Mouse (Mus musculus): Measurements from ENCODE around the gene Fbxw8. TPM values are rescaled to one million over a fixed set of nuclear protein-coding genes. Genes with fewer than 3 reads are reported as not detected.

Fbxw8 gene
- total RNA-seq (2015) (12.4 and 13.6 TPM in 2 replicates), total RNA-seq (2017) (20.1 and 24.5 TPM in 2 replicates)

DNA sequence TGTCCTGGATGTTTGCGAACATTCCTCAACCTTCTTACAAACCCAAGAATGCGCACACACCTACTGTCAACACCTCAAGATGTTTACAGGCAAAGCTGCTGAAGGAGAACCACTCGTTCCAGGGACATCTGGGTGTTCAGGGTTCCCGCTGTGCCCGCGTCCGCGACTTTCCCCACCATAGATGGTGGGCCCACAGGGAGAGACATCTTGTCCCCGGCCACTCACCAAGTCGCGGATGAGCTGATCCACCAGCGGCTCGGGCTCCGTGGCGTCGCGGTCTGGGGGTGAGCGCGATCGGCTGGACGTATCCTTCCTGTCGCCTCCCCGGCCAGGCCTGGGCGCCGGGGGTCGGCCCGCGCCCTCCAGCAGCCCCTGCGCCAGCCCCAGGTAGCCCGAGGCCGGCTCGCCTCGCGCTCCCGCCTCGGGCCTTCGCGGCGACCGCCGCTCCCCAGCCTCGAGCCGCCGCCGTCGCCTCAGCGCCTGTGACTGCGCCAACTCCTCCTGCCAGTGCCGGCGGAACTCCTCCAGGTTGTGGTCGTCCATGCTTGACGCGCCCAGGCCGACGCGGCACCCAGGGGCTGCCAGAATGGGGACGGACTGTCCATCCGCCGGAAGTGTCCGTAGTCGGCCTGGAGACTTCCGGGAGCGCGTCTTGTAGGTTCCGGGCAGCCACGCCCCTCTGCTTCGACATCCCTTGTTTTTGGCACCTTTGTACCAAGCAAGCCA, at the start of gene Fbxw8:
TSS of gene Fbxw8 (minus strand) at position 626 of the 726 bp plus-strand sequence.
- ATAC-seq (replicated peaks; ENCODE audit: poor library complexity) = peak; percentile 99

DNA sequence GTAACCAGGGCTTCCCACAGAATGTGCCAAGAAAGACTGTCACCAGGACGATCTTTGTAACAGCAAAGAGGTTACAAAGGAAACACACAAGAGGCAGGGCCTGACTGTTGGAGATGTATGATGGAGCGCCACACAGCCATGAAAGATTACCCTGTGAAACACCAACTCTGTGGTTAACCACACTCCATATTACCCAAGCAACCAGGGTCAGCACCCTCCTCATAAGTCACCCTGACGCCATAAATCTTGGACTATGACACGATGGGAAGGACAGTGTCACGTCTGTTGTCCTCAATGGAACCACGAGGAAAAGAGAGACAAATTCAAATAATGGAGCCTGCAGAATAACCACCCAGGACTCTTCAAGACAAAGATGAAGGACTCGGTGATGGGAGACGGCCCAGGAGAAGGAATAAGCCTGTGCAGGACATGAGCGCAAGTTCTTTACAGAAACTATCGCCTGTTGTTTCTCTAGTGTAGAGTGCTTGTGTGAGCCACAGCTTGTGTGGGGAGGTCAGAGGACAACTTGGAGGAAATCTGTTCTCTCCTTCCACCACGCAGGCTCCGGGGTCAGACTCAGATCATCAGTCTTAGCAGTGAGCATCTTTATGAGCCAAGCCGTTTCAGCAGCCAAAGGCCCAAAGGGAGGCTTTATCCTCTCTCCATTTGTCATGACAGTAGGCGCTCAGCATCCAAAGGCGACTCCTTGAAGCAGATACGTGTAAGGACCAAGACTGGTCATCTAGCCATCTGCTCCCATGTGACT, 49.6 kb upstream of the Fbxw8 start:
- ATAC-seq (replicated peaks; ENCODE audit: poor library complexity) = peak; percentile 89

- ATAC-seq (replicated peaks; ENCODE audit: poor library complexity) = no peak
Measured at GRCm38 (mm10) chr5:118199670-118200069, 44.4 kb upstream of the Fbxw8 start.

GRCm38 (mm10) chr5:118197421-118197820, 42.2 kb upstream of the Fbxw8 start:
- no peak for ATAC-seq (replicated peaks; ENCODE audit: poor library complexity)

DNA sequence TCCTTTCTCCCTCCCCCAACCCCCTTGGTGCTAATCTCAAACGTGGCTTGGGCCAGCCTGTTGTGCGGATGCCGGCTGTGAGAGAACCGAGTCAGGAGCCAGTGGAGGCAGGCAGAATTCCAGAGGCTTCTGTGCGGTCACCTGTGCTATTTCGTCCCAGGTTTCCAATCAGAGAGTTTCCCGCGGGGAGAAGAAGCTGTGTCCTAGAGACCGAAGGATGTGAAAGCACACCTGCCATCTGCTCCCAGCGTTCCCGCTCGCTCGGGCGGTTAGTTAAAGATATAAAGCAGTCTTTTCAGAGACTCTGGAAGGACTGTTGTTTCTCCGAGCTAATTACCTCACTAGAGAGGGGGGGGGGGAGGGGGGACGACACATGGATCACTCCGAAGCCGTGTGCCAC, 37.0 kb upstream of the Fbxw8 start:
- no peak for ATAC-seq (replicated peaks; ENCODE audit: poor library complexity)

- ATAC-seq (replicated peaks; ENCODE audit: poor library complexity) = no peak
Measured at GRCm38 (mm10) chr5:118190491-118190890, 35.2 kb upstream of the Fbxw8 start.

GRCm38 (mm10) chr5:118188356-118188755, 33.1 kb upstream of the Fbxw8 start:
- no peak for ATAC-seq (replicated peaks; ENCODE audit: poor library complexity)

GRCm38 (mm10) chr5:118186903-118187633, 31.8 kb upstream of the Fbxw8 start:
- no peak for ATAC-seq (replicated peaks; ENCODE audit: poor library complexity)

- ATAC-seq (replicated peaks; ENCODE audit: poor library complexity) = no peak
Measured at GRCm38 (mm10) chr5:118177640-118178039, 22.4 kb upstream of the Fbxw8 start.

DNA sequence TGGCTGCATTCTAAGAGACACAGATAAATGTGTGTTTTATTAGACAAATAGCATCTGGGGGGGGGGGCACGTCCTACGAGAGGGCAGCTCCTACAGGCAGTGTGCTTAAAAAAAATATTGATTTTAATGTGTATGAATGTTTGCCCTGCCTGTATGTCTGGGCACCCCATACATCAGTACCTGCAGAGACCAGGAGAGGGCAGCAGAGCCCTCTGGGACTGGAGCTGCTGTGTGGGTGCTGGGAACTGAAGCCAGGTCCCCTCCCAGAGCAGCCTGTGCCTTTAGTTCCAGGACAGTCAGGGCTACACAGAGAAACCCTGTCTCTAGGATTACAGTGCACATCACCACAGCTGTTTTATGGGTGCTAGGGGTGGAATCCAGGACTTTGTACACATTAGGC, 19.9 kb upstream of the Fbxw8 start:
- ATAC-seq (replicated peaks; ENCODE audit: poor library complexity) = 0 out of 2 replicates have a peak, but pooled peaks have one; percentile 36

GRCm38 (mm10) chr5:118174310-118175009, 19.2 kb upstream of the Fbxw8 start:
- no peak for ATAC-seq (replicated peaks; ENCODE audit: poor library complexity)

- peak; percentile 9; the same call in 1 of the 2 replicates for ATAC-seq (replicated peaks; ENCODE audit: poor library complexity)
Measured at GRCm38 (mm10) chr5:118172078-118172723, 16.9 kb upstream of the Fbxw8 start.

GRCm38 (mm10) chr5:118171665-118172064, 16.4 kb upstream of the Fbxw8 start:
- no peak for ATAC-seq (replicated peaks; ENCODE audit: poor library complexity)

DNA sequence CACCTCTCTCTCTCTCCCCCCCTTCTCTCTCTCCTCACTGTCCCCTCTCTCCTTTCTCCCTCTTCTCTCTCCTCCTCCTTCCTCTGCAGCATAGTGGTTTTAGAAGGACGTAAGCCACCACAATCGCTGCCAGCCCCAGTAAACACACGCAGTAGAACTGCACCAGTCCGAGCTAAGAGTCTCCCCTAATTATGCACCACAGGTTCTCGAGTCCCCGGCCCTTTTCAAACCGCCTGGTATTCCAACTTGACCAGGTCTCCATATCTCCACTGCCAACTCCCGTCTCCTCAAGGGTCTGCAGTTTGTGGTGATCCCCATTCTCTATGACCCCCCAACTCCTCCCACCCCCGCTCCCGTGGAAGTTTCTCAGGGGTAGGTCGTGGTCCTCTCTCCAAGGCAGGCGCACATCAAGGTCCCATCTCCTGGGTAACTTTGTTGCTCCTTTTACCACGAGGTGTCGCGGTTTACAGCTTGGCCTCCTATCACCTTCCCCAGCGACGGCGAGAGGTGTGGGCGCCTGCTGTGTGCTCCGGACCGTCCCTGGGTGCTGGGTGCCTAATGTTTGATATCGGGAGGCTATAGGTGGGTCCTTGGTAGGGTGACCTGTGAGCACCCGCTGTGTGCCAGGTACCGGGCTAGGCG, 15.7 kb upstream of the Fbxw8 start:
- ATAC-seq (replicated peaks; ENCODE audit: poor library complexity) = peak; percentile 49; the same call in 1 of the 2 replicates

- ATAC-seq (replicated peaks; ENCODE audit: poor library complexity) = 0 out of 2 replicates have a peak, but pooled peaks have one; percentile 30
Measured at GRCm38 (mm10) chr5:118169222-118170221, 14.3 kb upstream of the Fbxw8 start.

DNA sequence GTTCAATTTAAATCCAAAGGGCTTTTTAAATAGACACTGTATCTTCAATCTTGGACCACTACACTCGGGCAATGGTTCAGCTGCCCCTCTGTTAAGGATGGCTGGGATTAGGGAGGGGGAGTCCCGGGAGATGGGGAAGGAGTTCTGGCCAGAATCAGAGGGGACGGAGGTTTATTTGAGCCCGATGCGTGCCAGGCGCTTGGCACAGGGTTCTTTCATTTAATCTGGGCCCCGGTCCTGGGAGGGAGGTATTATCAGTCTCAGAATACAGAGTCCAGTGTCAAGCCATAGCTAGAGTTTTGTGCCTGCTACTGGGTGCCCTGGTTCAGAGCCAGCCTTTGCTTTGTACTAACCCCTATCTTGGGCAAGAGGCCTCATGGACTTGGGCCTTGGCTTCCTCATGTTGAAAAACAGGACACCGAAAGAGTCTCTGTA, 12.3 kb upstream of the Fbxw8 start:
- no peak for ATAC-seq (replicated peaks; ENCODE audit: poor library complexity)

DNA sequence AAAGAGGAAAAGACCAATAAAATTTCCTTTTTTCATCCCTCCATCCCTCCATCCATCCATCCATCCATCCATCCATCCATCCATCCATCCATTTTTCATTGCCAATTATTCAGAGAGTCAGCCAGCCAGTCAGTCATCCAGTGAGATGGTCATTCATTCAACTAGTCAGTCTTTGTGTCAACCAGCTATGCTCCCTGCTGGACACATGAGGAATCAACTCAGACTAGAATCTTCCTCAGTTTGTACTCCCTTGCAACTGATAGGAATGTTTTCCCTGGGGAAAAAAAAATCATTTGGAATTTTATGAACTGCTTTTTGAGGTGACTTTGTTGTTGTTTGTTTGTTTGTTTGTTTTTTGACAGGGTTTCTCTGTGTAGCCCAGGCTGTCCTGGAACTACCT, 10.2 kb upstream of the Fbxw8 start:
- ATAC-seq (replicated peaks; ENCODE audit: poor library complexity) = no peak

- no peak for ATAC-seq (replicated peaks; ENCODE audit: poor library complexity)
Measured at GRCm38 (mm10) chr5:118164581-118164980, 9.3 kb upstream of the Fbxw8 start, which contains the start of gene Hrk. Gene Hrk, plus strand, starts transcription at chr5:118164648.

Data from megakaryocyte progenitor cell, adult 5-6 weeks (primary cell).